Mouse (Mus musculus) olfactory bulb, adult 2 months (tissue): ENCODE data around the gene Phlda2.

Experiments used
- CTCF ChIP-seq: fragments of 200-500 bp; IDR thresholded peaks from 2 replicates; pipeline ENCODE4 v1.5.1; 2012; ENCODE audit warnings: low read depth, mild to moderate bottlenecking, low read length, moderate library complexity; ENCODE audit not compliant: insufficient read depth
- POLR2A ChIP-seq: fragments of 200-500 bp; IDR thresholded peaks from 2 replicates; pipeline ENCODE4 v1.6.1; 2012; ENCODE audit warnings: mild to moderate bottlenecking, low read depth, low read length, moderate library complexity; ENCODE audit not compliant: insufficient read depth

- TF ChIP-seq POLR2A = no peak
- no peak for TF ChIP-seq CTCF
These were observed 3.7 kb upstream of the Phlda2 start for GRCm38 (mm10) chr7:143506675-143507074.
